Mouse (Mus musculus) limb, embryonic 12.5 days (tissue): Measurements from ENCODE around the gene Rab10. TPM values are rescaled to one million over a fixed set of nuclear protein-coding genes. Genes with fewer than 3 reads are reported as not detected.
A peak's percentile ranks its signal among the peaks of the same experiment; 100 is the strongest.

Experiments
- ATAC-seq: fragments of 200-750 bp; cut with Nextera tagmentation; 2 replicates; pipeline ENCODE4 v1.8.0; 2017; ENCODE audit warnings: low read depth, moderate TSS enrichment; ENCODE audit not compliant: insufficient number of reproducible peaks, insufficient read depth, low FRiP score, low TSS enrichment
- H3K27ac ChIP-seq: fragments of 300-500 bp; sonication (generic); 2 replicates; pipeline ENCODE4 v1.5.1; 2016; ENCODE audit warnings: mild to moderate bottlenecking, moderate library complexity
- H3K27me3 ChIP-seq: fragments of 300-500 bp; sonication (generic); 2 replicates; pipeline ENCODE4 v1.6.1; 2016; ENCODE audit warnings: mild to moderate bottlenecking, moderate library complexity
- H3K36me3 ChIP-seq: fragments of 300-500 bp; sonication (generic); 2 replicates; pipeline ENCODE4 v1.6.1; 2016; ENCODE audit warnings: mild to moderate bottlenecking, moderate library complexity
- H3K4me1 ChIP-seq: fragments of 300-500 bp; sonication (generic); replicated peaks from 2 replicates; pipeline ENCODE4 v1.6.1; 2016
- H3K4me2 ChIP-seq: fragments of 300-500 bp; sonication (generic); 2 replicates; pipeline ENCODE4 v1.6.1; 2016; ENCODE audit warnings: mild to moderate bottlenecking, moderate library complexity
- H3K4me3 ChIP-seq: fragments of 300-500 bp; sonication (generic); replicated peaks from 2 replicates; pipeline ENCODE4 v1.5.1; 2016; ENCODE audit warnings: mild to moderate bottlenecking
- H3K9ac ChIP-seq: fragments of 300-500 bp; sonication (generic); replicated peaks from 2 replicates; pipeline ENCODE4 v1.6.1; 2016; ENCODE audit warnings: mild to moderate bottlenecking, moderate library complexity
- H3K9me3 ChIP-seq: fragments of 300-500 bp; sonication (generic); 2 replicates; pipeline ENCODE4 v1.6.1; 2016; ENCODE audit warnings: mild to moderate bottlenecking, moderate library complexity
- WGBS: fragments of 180-500 bp; shearing (Covaris S2); methylation state at CpG from one replicate; pipeline ENCODE4 v1.1.7; 2016; 5-methylcytosine and 5-hydroxymethylcytosine counted together
- polyA plus RNA-seq: library from polyadenylated mRNA; unstranded; fragments of >200 nt; fragmentation: Nextera tagmentation; extraction: Ambion mirVana; gene quantifications from 2 replicates; pipeline ENCODE4 v1.2.1, GENCODE M21; 2016

The Rab10 gene
- 95.7 and 103 TPM in 2 replicates for polyA plus RNA-seq

DNA sequence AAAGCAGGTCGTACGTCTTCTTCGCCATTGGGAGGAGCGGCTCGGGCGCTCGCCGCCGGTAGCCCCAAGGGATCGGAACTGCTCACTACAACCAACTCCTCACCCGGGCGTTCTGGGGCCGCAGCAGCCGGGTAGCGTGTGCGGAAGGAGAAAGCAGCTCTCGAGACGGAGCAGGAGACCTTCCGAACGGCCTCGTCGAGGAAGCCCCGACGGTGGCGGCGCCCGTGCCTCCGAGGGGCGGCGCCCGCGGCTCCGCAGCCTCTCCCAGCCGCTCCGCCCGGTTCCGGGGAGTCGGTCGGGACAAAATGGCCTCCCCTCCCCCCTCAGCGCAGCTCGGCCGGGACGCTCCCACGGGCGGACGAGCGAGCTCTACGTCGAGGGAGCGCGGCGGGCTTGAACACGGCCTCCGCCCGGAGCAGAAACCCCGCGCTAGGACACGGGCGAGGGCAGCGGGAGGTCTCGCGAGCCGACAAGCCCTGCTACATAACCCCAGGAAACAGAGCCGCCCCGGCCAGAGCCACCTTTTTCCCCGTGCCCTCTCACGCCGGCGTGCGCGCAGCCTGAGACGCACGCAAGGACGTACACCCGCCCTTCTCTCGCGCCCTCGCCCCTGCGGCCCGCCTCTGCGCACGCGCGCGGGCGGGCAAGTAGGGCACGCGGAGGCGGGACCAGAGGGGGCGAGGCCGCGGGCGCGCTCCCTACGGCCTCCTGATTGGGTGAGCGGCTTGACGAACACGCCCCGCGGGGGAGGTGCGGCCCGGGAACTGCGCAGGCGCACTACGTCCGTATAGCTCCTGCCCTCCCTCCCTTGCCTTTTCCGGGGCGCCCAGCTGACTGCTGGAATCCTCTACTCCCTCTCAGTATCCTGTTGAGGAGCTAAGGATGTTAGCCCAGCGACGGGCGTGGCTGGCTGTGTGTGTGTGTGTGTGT, at the start of gene Rab10:
Rab10 (minus strand) TSS at position 579 of the 930 bp plus-strand sequence.
- peaks cover 11% of the 10 kb centered on the region for H3K4me1 ChIP-seq
- no peaks in the 10 kb centered on the region for H3K9me3 ChIP-seq
- peak; percentile 97 for ATAC-seq
- peak within 1 kb of the TSS; percentile 84 for H3K4me3 ChIP-seq
- H3K27me3 ChIP-seq, result no peaks in the 10 kb centered on the region
- peak within 1 kb of the TSS; percentile 75 for H3K4me2 ChIP-seq
- under 1% methylated on average over 105 of the region's 111 CpGs for WGBS
- H3K36me3 ChIP-seq, result no peaks in the 10 kb centered on the region
- H3K9ac ChIP-seq, result peak within 1 kb of the TSS; percentile 89
- peak within 1 kb of the TSS; percentile 96 for H3K27ac ChIP-seq

DNA sequence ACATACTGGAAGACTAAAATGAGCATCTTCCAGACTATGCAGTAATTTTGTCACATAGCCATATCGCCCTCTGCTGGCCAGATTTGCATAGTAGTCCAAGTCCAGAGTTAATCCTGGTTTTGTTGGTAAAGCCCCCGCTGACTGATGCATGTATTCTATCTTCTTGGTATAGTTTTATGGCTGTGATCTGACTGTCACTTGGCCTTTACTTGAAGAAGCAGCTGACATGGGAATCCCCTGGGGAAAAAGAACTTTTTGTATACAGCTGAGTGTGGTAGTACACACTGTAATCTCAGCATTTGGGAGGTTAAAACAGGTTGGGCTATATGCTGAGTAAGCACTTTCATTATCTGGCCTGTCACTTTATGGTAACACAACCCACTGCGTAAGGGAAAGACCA, 49.5 kb upstream of the Rab10 start:
- Histone ChIP-seq H3K4me3 (no peak overlapping the region), H3K4me2 (no peak overlapping the region), H3K4me1 (no peaks in the 10 kb centered on the region), H3K36me3 (no peaks in the 10 kb centered on the region), H3K9me3 (0 out of 2 replicates have a peak, but pooled peaks cover 3% of the 10 kb centered on the region), H3K27ac (no peak overlapping the region), H3K27me3 (no peaks in the 10 kb centered on the region), H3K9ac (no peak overlapping the region)
- ATAC-seq, result no peak
- WGBS, result 26% methylated on average over 3 of the region's 3 CpGs

DNA sequence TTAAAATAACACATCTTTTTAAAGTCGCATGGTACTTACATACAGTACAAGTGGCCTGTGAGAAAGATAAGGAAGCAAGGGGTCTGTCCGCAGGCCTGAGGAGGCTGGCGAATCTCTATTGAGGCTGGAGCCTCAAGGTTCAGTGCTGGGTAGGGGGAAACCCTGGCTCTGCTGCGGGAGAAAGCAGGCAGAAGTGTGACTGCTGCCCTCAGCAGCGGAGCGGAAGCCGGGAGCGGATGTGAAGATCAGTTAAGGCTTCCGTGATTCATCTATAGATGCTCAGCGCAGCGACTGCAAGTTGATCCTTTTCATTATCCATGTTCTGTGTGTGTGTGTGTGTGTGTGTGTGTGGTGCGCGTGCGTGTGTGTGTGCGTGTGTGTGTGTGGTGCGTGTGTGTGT, 47.1 kb upstream of the Rab10 start:
- Histone ChIP-seq H3K36me3 (no peaks in the 10 kb centered on the region), H3K4me1 (no peaks in the 10 kb centered on the region), H3K9me3 (0 out of 2 replicates have a peak, but pooled peaks cover 3% of the 10 kb centered on the region), H3K4me3 (peak overlapping the region; percentile 17), H3K27ac (no peak overlapping the region), H3K4me2 (peak overlapping the region; percentile 31), H3K9ac (no peak overlapping the region), H3K27me3 (no peaks in the 10 kb centered on the region)
- ATAC-seq, result no peak
- 64% methylated on average over 16 of the region's 16 CpGs for WGBS

DNA sequence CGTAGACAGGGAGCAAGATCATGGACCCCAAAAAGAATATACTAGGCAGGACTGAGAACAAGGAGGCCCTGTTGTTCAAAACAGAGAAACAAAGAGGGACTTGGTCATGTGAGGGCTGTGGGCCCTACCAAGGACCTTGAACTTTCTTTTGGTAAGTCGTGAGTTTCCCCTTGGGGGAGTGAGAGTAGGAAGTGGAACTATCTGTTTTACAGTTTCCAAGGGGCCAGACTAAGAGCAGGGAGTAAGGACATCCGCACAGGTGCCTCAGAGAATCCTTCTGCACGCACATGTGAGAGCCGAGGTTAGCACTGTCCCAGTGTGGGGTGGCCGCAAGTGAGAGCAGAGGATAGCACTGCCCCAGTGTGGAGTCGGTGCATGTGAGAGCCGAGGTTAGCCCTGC, 45.3 kb upstream of the Rab10 start:
- H3K4me3 ChIP-seq, result no peak overlapping the region
- 83% methylated on average over 8 of the region's 8 CpGs for WGBS
- H3K27me3 ChIP-seq, result no peaks in the 10 kb centered on the region
- no peak for ATAC-seq
- H3K4me1 ChIP-seq, result no peaks in the 10 kb centered on the region
- 0 out of 2 replicates have a peak, but pooled peaks cover 6% of the 10 kb centered on the region for H3K9me3 ChIP-seq
- H3K36me3 ChIP-seq, result no peaks in the 10 kb centered on the region
- H3K27ac ChIP-seq, result no peak overlapping the region
- H3K4me2 ChIP-seq, result no peak overlapping the region
- no peak overlapping the region for H3K9ac ChIP-seq

DNA sequence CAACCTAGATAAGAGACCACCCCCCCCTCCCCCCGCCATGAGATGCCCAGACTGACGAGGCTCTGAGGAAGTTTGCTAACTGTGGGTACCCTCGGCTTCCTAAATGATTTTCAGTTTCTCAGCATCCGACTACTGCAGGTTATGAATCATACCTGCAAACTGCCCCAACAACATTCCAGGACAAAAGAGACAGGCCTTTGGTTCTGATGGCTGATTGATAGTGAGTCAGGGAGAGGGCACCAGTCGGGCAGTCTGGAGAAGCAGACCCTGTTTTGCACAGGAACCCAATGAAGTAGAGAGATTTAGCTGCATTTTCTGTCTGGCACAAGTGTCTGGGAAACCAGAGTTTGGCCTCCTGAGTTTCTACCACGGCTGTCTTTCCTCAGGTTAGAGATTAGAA, 42.4 kb upstream of the Rab10 start:
- Histone ChIP-seq H3K4me3 (no peak overlapping the region), H3K4me1 (no peaks in the 10 kb centered on the region), H3K27ac (no peak overlapping the region), H3K27me3 (no peaks in the 10 kb centered on the region), H3K4me2 (no peak overlapping the region), H3K36me3 (no peaks in the 10 kb centered on the region), H3K9ac (no peak overlapping the region), H3K9me3 (0 out of 2 replicates have a peak, but pooled peaks cover 3% of the 10 kb centered on the region)
- ATAC-seq, result no peak
- 85% methylated on average over 6 of the region's 6 CpGs for WGBS

DNA sequence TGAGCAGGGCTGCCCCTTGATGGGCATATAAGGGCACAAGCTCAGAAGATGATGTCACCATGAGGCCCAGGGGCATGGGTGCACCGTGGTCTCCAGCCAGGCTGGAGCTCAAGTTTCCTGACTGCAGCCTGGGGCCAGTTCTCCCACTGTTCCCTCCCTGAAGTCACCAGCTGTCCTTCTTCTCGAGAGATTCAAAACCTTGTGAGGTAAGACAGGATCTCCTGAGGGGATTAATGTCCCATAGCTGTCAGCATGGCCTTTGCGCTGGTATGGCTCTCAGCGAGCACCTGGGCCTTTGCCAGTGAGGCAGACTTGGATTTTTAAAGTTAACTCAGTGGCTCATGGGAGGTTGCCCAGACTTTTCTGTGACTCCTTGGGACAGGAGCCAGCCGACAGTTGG, 40.4 kb upstream of the Rab10 start:
- whole genome bisulfite sequencing, result 77% methylated on average over 5 of the region's 5 CpGs
- Histone ChIP-seq H3K4me2 (no peak overlapping the region), H3K27ac (no peak overlapping the region), H3K4me1 (no peaks in the 10 kb centered on the region), H3K9ac (no peak overlapping the region), H3K4me3 (no peak overlapping the region), H3K36me3 (no peaks in the 10 kb centered on the region), H3K27me3 (no peaks in the 10 kb centered on the region), H3K9me3 (0 out of 2 replicates have a peak, but pooled peaks cover 3% of the 10 kb centered on the region)
- no peak for ATAC-seq

DNA sequence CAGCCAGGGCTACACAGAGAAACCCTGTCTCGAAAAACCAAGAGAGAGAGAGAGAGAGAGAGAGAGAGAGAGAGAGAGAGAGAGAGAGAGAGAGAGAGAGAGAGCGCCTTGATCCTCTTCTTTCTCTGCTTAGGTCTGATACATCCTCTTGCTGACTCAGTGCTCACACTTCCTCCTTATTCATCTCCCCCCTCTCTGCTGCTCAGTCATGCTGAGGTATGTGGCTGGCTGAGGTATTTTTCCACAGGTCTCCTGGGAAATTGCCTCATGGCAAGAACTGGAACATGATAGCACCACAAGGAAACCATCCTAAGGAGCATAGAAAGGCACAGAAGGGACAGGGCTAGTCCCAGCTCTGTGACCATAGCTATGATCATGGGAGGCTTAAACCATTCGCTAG, 39.6 kb upstream of the Rab10 start:
- no peak overlapping the region for H3K27ac ChIP-seq
- H3K9ac ChIP-seq, result no peak overlapping the region
- 77% methylated on average over 1 of the region's 3 CpGs for WGBS
- H3K9me3 ChIP-seq, result 0 out of 2 replicates have a peak, but pooled peaks cover 3% of the 10 kb centered on the region
- H3K4me3 ChIP-seq, result no peak overlapping the region
- H3K36me3 ChIP-seq, result no peaks in the 10 kb centered on the region
- H3K27me3 ChIP-seq, result no peaks in the 10 kb centered on the region
- no peak for ATAC-seq
- no peak overlapping the region for H3K4me2 ChIP-seq
- no peaks in the 10 kb centered on the region for H3K4me1 ChIP-seq

DNA sequence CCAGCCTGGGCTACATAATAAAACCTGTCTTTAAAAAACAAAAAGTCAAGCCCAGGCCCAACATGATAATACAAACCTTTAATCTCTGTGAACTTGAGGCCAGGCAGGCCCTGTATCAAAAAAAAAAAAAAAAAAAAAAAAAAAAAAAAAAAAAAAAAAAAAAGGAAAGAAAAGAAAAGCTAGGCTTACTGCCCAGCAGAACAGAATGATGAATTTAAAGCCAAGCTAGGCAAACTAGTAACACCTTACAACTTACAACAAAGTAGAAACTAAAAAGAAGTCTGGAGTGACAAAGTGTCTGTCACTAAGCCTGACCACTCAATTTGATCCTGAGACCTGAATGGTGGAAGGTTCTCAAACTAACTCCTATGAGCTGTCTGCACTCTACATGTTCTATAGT, 37.9 kb upstream of the Rab10 start:
- no peak overlapping the region for H3K4me2 ChIP-seq
- H3K27ac ChIP-seq, result no peak overlapping the region
- H3K27me3 ChIP-seq, result no peaks in the 10 kb centered on the region
- ATAC-seq, result no peak
- no peaks in the 10 kb centered on the region for H3K4me1 ChIP-seq
- H3K9ac ChIP-seq, result no peak overlapping the region
- H3K9me3 ChIP-seq, result 0 out of 2 replicates have a peak, but pooled peaks cover 3% of the 10 kb centered on the region
- no peaks in the 10 kb centered on the region for H3K36me3 ChIP-seq
- no peak overlapping the region for H3K4me3 ChIP-seq

DNA sequence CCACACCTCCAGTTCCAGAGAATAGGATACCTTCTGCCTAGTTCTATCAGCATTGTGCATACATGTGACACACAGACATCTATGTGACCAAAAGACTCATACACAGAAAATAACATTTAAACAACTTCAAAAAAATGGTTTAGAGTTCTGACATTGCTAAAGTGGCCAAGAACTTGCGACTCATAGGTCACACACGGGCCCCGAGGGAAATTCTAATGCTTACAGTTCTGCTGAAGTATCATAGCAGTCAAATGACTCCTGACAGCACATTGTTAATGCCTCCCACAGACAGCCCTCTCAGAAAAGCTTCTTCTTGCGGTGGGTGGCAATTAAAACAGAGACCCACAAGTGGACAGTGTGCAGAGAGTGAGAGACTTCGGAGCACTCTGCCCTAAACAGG, 35.3 kb upstream of the Rab10 start:
- Histone ChIP-seq H3K9me3 (no peaks in the 10 kb centered on the region), H3K36me3 (no peaks in the 10 kb centered on the region), H3K4me3 (no peak overlapping the region), H3K4me1 (no peaks in the 10 kb centered on the region), H3K27me3 (no peaks in the 10 kb centered on the region), H3K9ac (no peak overlapping the region), H3K4me2 (no peak overlapping the region), H3K27ac (no peak overlapping the region)
- WGBS, result 87% methylated on average over 5 of the region's 5 CpGs
- no peak for ATAC-seq

DNA sequence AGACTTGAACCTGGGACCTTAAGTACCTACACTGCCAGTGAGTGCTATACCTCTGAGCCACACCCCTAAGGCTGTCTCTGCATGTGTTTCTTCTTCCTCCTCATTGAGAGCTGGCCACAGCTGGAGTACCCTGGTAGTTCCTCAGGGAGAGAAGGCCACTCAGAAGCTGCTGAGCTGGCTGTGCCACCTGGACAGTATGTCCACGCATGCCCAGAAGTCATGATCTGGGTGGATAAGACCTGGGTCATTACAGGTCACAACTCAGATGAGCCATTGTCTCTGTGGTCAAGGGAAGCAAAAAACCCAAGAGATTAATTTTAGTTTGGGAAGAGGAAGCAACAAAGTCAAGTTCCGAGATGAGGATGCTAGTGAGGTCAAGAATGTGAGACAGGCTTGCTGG, 34.4 kb upstream of the Rab10 start:
- Histone ChIP-seq H3K4me1 (no peaks in the 10 kb centered on the region), H3K4me3 (no peak overlapping the region), H3K27ac (no peak overlapping the region), H3K36me3 (no peaks in the 10 kb centered on the region), H3K9me3 (no peaks in the 10 kb centered on the region), H3K27me3 (no peaks in the 10 kb centered on the region), H3K9ac (no peak overlapping the region), H3K4me2 (no peak overlapping the region)
- ATAC-seq, result no peak
- WGBS, result 84% methylated on average over 2 of the region's 2 CpGs

DNA sequence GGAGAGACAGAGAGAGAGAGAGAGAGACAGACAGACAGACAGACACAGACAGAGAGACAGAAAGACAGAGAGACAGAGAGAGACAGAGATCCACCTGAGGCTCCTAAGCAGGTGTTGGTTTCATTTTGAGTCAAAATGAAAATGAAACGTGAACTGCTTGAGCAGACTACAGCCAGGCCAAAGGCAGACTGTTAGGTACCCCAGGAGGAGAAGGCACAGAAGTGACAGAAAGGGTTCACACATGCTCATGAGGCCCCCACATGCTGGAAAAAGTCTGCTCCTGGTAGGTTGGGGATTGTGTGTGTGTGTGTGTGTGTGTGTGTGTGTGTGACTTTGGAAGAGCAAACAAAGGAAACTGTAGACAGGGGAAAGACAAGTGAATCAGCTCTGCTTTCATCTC, 29.2 kb upstream of the Rab10 start:
- Histone ChIP-seq H3K9ac (no peak overlapping the region), H3K4me2 (no peak overlapping the region), H3K36me3 (no peaks in the 10 kb centered on the region), H3K27ac (no peak overlapping the region), H3K4me3 (no peak overlapping the region), H3K4me1 (no peaks in the 10 kb centered on the region), H3K9me3 (0 out of 2 replicates have a peak, but pooled peaks cover 4% of the 10 kb centered on the region), H3K27me3 (no peaks in the 10 kb centered on the region)
- WGBS, result 79% methylated on average over 1 of the region's 1 CpGs
- ATAC-seq, result no peak
